Mouse (Mus musculus) forebrain, embryonic 13.5 days (tissue): Measurements from ENCODE around the gene Fgfr4. TPM values are rescaled to one million over a fixed set of nuclear protein-coding genes. Genes with fewer than 3 reads are reported as not detected.

Experiments used
- ATAC-seq: fragments of 200-750 bp; cut with Nextera tagmentation; 2 replicates; pipeline ENCODE4 v1.8.0; 2017
- H3K27ac ChIP-seq: fragments of 300-500 bp; sonication (generic); 2 replicates; pipeline ENCODE4 v1.5.1; 2015; ENCODE audit warnings: inconsistent platforms, mild to moderate bottlenecking, moderate library complexity
- H3K27me3 ChIP-seq: fragments of 300-500 bp; sonication (generic); 2 replicates; pipeline ENCODE4 v1.6.1; 2015; ENCODE audit warnings: mild to moderate bottlenecking, inconsistent platforms
- H3K36me3 ChIP-seq: fragments of 300-500 bp; sonication (generic); 2 replicates; pipeline ENCODE4 v1.6.1; 2015; ENCODE audit warnings: mild to moderate bottlenecking, inconsistent platforms; ENCODE audit not compliant: poor library complexity, severe bottlenecking
- H3K4me1 ChIP-seq: fragments of 300-500 bp; sonication (generic); 2 replicates; pipeline ENCODE4 v1.6.1; 2015; ENCODE audit warnings: inconsistent platforms
- H3K4me2 ChIP-seq: fragments of 300-500 bp; sonication (generic); 2 replicates; pipeline ENCODE4 v1.6.1; 2015; ENCODE audit warnings: inconsistent platforms, mild to moderate bottlenecking, moderate library complexity
- H3K4me3 ChIP-seq: fragments of 300-500 bp; sonication (generic); 2 replicates; pipeline ENCODE4 v1.5.1; 2015; ENCODE audit warnings: mild to moderate bottlenecking, inconsistent platforms
- H3K9ac ChIP-seq: fragments of 300-500 bp; sonication (generic); 2 replicates; pipeline ENCODE4 v1.6.1; 2015; ENCODE audit warnings: mild to moderate bottlenecking, inconsistent platforms
- H3K9me3 ChIP-seq: fragments of 300-500 bp; sonication (generic); replicated peaks from 2 replicates; pipeline ENCODE4 v1.6.1; 2016; ENCODE audit warnings: inconsistent platforms
- WGBS: fragments of 180-500 bp; shearing (Covaris S2); methylation state at CpG from one replicate; pipeline ENCODE4 v1.1.7; 2015; 5-methylcytosine and 5-hydroxymethylcytosine counted together
- polyA plus RNA-seq: library from polyadenylated mRNA; unstranded; fragments of >200 nt; fragmentation: Nextera tagmentation; extraction: Ambion mirVana; gene quantifications from 2 replicates; pipeline ENCODE4 v1.2.1, GENCODE M21; 2015

Fgfr4 gene
- polyA plus RNA-seq, 1 experiment from 2014 or later, result 0.48 TPM

DNA sequence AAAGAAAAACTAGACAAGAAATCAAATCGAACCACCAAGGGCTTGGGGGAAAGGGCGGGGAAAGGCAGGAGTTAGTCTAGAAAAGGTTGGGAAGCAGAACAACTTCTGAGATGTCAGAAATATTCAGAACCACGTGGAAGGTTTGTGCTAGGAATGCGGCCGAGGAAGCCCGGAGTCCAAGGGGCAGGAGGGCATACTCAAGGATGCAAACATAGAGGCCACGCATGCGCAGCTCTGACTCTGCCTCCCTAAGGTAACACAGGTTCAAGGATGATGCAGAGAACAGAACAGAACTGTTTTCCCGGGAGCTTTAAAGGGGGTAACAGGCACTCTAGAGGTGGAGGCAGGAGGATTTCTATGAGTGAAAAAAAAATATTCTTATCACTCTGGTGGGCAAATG is 51.3 kb downstream of the Fgfr4 start:
- Histone ChIP-seq H3K4me3 (no peak overlapping the region), H3K27me3 (no peaks in the 10 kb centered on the region), H3K9ac (no peak overlapping the region), H3K4me1 (no peaks in the 10 kb centered on the region), H3K9me3 (no peaks in the 10 kb centered on the region), H3K27ac (no peak overlapping the region), H3K36me3 (no peaks in the 10 kb centered on the region), H3K4me2 (no peak overlapping the region)
- no peak for ATAC-seq
- 89% methylated on average over 9 of the region's 9 CpGs for WGBS

DNA sequence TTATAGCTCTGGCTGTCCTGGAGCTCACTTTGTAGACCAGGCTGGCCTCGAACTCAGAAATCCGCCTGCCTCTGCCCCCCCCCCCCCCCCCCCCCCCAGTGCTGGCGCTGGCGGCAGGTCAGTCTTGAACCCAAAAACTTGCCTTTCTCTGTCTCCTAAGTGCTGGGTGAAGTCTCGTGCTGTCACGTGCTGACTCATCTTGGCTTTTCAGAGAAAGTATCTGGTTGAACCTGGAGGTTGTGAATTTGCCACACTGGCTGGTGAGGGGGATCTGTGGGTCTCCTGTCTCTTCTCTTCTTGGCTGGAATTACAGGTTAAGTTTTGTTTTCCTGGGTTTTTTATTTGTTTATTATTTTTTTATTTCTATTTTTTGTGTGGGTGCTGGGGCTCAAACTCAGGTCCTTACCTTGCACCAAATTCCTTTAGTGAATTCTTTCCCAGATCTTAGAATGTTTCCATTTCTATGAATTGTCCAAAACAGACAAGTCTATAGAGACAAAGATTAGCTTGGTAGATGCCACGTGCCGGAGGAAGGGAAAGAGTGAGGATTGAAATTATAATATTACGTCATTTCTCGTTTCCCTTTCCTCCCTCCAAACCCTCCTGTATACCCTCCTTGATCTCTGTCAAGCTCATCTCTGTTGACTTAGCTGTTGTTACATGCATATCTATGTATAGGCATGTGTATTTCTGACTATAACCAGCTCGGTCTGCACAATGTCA is 52.4 kb downstream of the Fgfr4 start:
- H3K9ac ChIP-seq, result no peak overlapping the region

DNA sequence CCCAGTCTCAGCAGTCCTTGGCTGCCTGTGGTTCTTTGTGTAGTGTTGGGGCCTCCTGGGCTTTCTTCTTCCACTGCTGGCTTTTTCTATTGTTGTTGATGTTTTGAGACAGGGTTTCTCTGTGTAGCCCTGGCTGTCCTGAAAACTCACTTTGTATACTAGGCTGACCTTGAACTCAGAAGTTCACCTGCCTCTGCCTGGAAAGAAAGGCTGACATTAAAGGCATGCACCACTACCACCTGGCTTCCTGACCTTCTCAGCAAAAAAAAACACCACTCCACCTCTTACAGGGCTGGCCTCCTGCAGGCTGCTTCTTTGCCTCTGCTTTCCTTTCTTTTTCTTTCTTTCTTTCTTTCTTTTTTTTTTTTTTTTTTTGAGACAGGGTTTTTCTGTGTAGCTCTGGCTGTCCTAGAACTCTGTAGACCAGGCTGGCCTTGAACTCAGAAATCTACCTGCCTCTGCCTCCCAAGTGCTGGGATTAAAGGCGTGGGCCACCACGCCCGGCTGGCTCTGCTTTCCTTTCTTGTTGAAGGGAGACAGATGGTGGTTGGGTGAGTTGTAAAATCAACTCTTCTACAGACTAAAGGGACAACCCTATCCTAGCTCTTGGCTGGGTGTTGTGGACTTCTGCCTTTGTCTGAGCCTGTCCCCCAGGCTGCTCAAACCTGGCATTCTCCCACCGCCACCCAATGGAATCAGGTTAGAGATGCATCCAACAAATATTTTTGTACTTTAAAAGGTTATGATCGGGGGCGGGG is 53.2 kb downstream of the Fgfr4 start:
- Histone ChIP-seq H3K9ac (no peak overlapping the region), H3K27ac (no peak overlapping the region), H3K9me3 (no peaks in the 10 kb centered on the region), H3K36me3 (no peaks in the 10 kb centered on the region), H3K4me2 (no peak overlapping the region), H3K4me3 (no peak overlapping the region), H3K4me1 (peaks cover 11% of the 10 kb centered on the region; the same call in 1 of the 2 replicates), H3K27me3 (no peaks in the 10 kb centered on the region)
- ATAC-seq, result no peak
- WGBS, result 93% methylated on average over 6 of the region's 6 CpGs

More for the DNA sequence above, 52.4 kb downstream of the Fgfr4 start:
- no peak overlapping the region for H3K4me2 ChIP-seq
- H3K27ac ChIP-seq, result no peak overlapping the region
- ATAC-seq, result no peak
- H3K4me3 ChIP-seq, result no peak overlapping the region
- no peaks in the 10 kb centered on the region for H3K36me3 ChIP-seq
- H3K9me3 ChIP-seq, result no peaks in the 10 kb centered on the region
- 86% methylated on average over 7 of the region's 11 CpGs for WGBS
- H3K4me1 ChIP-seq, result peaks cover 3% of the 10 kb centered on the region; the same call in 1 of the 2 replicates
- H3K27me3 ChIP-seq, result no peaks in the 10 kb centered on the region

DNA sequence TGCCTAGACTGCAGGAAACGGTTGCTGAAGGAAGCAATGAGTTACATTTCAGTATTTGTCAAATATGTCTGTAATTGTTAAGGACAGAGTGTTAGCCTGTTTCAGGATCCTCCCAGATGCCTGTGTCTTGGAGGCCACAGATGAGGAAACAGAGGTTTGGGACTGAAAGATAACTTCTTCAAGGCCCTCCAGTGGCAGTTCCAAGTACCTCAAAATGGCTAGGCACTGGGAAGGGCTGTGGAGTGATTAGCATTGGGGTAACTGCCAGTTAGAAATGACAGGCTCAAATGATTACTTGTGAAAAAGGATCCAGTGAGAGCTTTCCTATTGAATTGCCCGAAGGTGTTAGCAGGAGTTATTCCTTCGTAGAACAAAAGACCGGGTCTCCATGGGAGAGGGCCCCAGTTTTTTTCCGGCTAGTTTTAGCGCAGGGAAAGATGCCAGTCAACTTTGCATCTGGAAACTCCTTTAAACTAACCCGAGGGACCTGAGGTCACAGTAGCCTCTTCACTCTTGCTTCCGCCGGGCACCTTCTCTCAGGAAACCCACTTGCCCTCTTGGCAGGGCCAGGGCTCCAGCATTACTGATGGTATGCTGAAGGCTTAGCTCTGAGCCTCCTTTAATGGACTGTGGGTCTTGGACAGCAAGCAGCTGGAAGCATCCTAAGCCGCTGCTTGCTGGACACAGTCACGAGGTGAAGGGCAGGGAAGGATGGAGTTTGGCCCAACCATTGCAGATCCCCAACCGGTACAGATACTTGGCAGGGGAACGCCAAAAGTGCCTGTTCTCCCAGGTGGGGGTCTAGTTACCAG is 56.6 kb downstream of the Fgfr4 start:
- peaks cover 30% of the 10 kb centered on the region for H3K4me1 ChIP-seq
- H3K4me2 ChIP-seq, result peak overlapping the region; percentile 88; the same call in 1 of the 2 replicates
- no peak for ATAC-seq
- WGBS, result 64% methylated on average over 13 of the region's 13 CpGs
- H3K9ac ChIP-seq, result no peak overlapping the region; the same call in 1 of the 2 replicates
- no peaks in the 10 kb centered on the region for H3K9me3 ChIP-seq
- no peak overlapping the region for H3K4me3 ChIP-seq
- no peaks in the 10 kb centered on the region for H3K27me3 ChIP-seq
- H3K27ac ChIP-seq, result no peak overlapping the region
- H3K36me3 ChIP-seq, result peaks cover 9% of the 10 kb centered on the region

DNA sequence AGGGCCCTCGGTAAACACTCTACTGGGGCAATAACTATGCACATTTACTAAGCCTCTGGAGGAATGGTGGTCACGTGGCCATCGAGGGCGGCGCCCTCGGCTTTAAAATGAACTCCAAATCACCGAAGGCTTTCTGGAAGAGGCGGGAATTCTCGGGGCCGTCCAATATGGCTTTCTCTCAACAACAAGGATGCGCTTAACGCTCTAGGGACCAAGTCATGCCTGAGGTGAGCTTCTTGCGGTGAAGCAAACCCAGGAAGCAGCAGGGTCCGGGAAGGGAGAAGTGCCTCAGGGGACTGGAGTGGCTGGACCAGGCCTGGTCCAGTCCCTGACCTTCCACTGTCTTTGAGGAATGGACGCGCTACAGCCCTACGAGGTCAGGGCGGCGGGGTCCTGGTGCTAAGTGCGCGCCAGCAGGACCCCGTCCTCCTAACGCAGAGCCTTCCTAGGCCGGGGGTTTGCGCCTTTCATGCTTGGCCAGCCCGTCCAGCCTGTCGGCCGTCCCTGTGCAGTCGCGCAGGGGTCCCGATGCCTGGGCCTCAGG is 57.3 kb downstream of the Fgfr4 start, which contains the start of gene Nsd1:
Gene Nsd1, plus strand, starts transcription at position 134 of the 544 bp plus-strand sequence.
- ATAC-seq, result peak; percentile 1; the same call in 1 of the 2 replicates
- Histone ChIP-seq H3K9ac (peak within 1 kb of the TSS; percentile 98), H3K9me3 (no peaks in the 10 kb centered on the region), H3K4me1 (peaks cover 37% of the 10 kb centered on the region), H3K36me3 (peaks cover 16% of the 10 kb centered on the region), H3K27ac (peak within 1 kb of the TSS; percentile 98), H3K4me2 (peak within 1 kb of the TSS; percentile 88), H3K27me3 (no peaks in the 10 kb centered on the region), H3K4me3 (peak within 1 kb of the TSS; percentile 82)
- 21% methylated on average over 31 of the region's 31 CpGs for WGBS

DNA sequence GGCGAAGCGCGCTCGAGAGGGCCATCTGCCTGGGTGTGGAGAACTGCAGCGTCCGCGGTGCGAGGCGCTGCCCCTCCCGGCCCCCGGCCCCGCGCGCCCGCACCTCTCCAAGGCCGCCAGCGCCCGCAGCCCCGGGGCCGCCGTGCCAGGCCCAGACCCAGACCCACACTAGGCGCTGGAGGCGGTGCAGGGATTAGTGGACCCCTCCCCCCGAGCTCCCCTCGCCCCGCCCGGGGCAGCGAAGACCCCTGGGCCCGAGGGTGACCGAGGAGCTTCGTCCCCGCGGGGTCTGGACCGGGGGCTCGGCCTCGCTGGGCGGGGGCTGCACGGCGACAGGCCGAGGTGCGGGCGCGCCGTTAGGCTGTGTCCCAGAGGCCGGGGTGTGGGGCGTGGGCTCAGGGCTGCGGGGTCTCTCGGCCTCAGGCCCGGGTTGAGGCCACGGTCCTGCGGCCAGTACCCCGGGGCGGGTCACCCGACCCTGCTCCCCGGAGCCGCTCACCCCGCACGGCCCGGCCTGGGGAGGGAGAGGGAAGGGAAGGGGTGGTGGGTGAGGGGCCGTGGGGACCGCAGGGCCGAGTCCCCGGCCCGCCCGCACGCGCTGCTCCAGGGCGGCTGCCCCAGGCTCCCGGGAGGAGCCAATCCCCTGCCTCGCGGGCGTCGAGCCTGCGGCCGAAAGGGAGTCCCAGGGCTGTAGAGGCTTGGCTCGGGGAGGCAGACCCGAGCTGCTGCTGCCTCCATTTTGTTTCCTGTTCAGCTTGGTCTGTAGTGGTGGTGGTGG is 57.9 kb downstream of the Fgfr4 start:
- Histone ChIP-seq H3K27me3 (no peaks in the 10 kb centered on the region), H3K9me3 (no peaks in the 10 kb centered on the region), H3K4me2 (peak overlapping the region; percentile 88), H3K4me1 (peaks cover 43% of the 10 kb centered on the region), H3K4me3 (peak overlapping the region; percentile 82), H3K9ac (peak overlapping the region; percentile 98), H3K27ac (peak overlapping the region; percentile 98), H3K36me3 (peaks cover 16% of the 10 kb centered on the region)
- peak; percentile 50 for ATAC-seq
- 0% methylated on average over 29 of the region's 77 CpGs for WGBS

DNA sequence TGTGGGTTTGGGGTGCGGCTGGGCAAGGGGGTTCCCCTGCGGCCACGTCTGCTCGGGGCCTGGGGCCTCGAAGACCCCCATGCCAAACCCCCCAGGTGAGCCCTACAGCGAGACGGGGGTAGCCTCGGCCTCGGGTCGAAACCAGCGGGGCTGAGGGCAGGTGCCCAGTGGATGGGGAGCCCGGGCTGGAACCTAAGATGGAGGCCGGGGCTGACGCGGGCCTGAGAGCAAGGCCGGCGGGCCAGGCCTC is 58.5 kb downstream of the Fgfr4 start:
- H3K9me3 ChIP-seq, result no peaks in the 10 kb centered on the region
- under 1% methylated on average over 17 of the region's 17 CpGs for WGBS
- peaks cover 19% of the 10 kb centered on the region for H3K36me3 ChIP-seq
- H3K4me2 ChIP-seq, result peak overlapping the region; percentile 88
- H3K4me1 ChIP-seq, result peaks cover 48% of the 10 kb centered on the region
- peak; percentile 72 for ATAC-seq
- peak overlapping the region; percentile 82 for H3K4me3 ChIP-seq
- H3K9ac ChIP-seq, result peak overlapping the region; percentile 98
- H3K27me3 ChIP-seq, result no peaks in the 10 kb centered on the region
- H3K27ac ChIP-seq, result peak overlapping the region; percentile 98

DNA sequence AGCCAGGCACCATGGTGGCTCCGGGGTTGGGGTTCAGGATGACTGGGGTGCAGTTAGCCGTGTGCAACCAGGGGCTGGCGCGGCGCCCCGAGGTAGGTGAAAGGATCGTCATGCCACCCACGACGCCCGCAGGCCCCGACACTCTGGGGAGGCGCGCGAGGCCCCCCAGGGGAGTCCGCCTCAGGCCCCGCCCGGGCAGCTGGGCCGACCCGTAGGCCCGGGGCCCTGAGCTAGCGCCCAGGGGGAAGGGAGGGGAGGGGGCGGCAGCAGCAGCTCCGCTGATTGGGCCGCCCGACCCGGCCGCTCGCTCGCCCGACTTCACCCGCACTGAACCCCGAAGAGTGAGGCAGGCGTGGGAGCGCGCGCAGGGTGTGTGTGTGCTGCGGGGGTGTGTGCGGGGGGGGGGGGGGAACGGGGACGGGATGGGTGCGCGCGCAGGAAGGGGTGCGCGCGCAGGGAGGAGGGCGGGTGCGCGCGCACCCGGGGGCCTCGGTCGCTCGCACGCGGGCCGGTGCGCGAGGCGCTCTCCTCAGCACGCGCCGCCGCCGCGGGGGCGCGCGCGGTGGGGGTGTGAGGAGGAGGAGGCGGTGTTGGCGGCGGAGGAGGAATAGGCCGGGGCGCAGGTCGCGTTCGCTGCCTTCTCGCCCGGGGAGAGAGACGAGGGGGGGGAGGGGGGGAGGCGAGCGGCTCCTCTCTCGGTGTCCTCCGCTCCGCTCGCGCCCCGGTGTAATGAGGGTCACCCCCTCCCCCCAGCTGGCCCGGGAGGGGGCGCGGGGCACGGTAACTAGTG is 59.0 kb downstream of the Fgfr4 start:
- ATAC-seq, result peak; percentile 78
- Histone ChIP-seq H3K9me3 (no peaks in the 10 kb centered on the region), H3K9ac (peak overlapping the region; percentile 98), H3K27me3 (no peaks in the 10 kb centered on the region), H3K4me3 (peak overlapping the region; percentile 82), H3K36me3 (peaks cover 24% of the 10 kb centered on the region), H3K4me1 (peaks cover 53% of the 10 kb centered on the region), H3K27ac (peak overlapping the region; percentile 98), H3K4me2 (peak overlapping the region; percentile 88)
- WGBS, result under 1% methylated on average over 22 of the region's 93 CpGs

DNA sequence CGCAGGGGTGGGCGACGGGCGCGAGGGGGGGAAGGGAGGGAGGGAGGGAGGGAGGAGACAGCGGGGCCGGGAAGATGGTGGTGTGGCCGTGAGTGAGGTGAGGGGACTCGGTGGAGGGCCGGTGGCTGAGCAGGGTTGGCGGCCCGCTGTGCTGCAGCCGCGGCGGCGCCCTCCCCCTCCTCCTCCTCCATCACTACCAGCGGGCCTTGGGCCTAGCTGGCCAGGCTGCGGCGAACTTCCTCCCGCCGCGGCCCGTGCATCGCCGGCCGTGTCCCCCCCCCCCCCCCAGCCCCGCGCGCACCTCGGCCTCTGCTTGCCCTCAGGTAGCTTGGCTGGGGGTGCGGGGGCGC is 59.5 kb downstream of the Fgfr4 start:
- Histone ChIP-seq H3K4me1 (peaks cover 59% of the 10 kb centered on the region), H3K9me3 (no peaks in the 10 kb centered on the region), H3K4me2 (peak overlapping the region; percentile 88), H3K36me3 (peaks cover 29% of the 10 kb centered on the region), H3K27ac (peak overlapping the region; percentile 98), H3K27me3 (no peaks in the 10 kb centered on the region), H3K9ac (peak overlapping the region; percentile 98), H3K4me3 (peak overlapping the region; percentile 82)
- 0% methylated on average over 2 of the region's 32 CpGs for WGBS
- ATAC-seq, result peak; percentile 62

DNA sequence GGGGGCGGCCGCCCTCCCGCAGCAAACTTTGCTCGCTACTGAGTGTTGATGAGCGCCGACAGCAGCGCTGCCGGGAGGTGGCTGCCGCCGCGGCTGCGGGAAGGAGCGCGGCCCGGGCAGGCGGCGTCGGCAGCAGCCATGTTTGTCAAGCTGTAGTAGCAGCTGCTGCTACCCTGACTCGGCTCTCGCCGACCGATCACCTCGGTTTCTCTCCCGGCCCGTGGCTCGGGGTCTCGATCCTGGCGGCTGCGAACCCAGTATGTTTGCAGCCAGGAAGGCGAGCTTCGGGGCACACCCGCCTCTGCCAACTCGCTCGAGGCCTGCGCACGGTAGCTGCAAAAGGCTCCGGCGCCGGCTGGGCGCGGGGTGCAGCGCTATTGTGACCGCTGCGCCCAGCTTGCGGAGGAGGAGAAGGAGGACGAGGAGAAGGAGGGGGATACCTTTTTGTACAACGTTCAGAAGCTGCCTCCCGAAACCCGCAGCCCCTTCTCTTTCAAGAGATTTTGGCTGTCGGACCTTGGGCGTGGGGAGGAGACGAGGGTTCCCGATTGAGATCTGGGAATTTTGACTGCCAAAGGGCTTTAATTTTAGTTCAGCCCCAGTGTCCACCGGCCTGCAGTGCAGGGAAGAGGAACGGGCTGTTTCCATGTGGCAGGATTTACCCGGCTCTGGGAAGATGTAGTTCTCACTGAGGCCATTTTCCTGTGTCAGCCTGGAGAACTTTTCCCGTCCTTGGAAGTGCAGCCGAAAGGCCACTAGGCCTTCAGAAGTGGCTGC is 60.1 kb downstream of the Fgfr4 start:
- peaks cover 34% of the 10 kb centered on the region for H3K36me3 ChIP-seq
- no peaks in the 10 kb centered on the region for H3K9me3 ChIP-seq
- peak overlapping the region; percentile 88 for H3K4me2 ChIP-seq
- H3K27ac ChIP-seq, result peak overlapping the region; percentile 98
- H3K4me3 ChIP-seq, result peak overlapping the region; percentile 82
- H3K4me1 ChIP-seq, result peaks cover 65% of the 10 kb centered on the region
- peak; percentile 17 for ATAC-seq
- no peaks in the 10 kb centered on the region for H3K27me3 ChIP-seq
- H3K9ac ChIP-seq, result peak overlapping the region; percentile 98
- under 1% methylated on average over 58 of the region's 58 CpGs for WGBS
